Mouse (Mus musculus): ENCODE measurements at regions not wholly inside any gene's neighbourhood (a gene's known extent, or its start where the extent isn't known, plus 50 kb on each side); places are given as distances from the start of the nearest gene placed in this dataset.
"Not testable (repeated sequence)": the region's sequence is repeated elsewhere in the genome, so short reads cannot be mapped to it uniquely, and the experiment has no call there.

DNA sequence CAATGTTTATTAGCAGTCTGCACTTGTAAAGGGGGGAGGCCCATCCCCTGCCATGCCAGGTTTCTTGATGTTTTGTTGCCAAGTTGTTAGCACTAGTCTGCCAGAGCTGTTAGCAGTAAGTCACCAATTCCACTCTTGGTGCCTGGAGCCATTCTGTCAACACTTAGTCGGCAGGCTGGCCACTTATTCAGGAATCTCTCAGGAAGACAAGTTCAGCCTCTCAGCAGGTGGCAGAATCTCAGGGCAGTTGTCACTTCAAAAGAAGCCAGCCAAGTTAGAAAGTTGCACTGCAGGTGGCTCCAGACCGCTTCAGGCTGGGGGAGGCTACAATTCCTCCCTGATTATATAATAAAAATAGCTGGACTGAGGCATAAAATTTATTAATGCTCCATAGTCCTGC lies 424.2 kb downstream of the Cdh10 start:
- TF ChIP-seq CTCF (IDR thresholded peaks at IDR 0.05); EP300 (IDR thresholded peaks at IDR 0.05; ENCODE audit: insufficient read depth, low read depth, low read length): not testable (repeated sequence)
